Mouse (Mus musculus) stomach, postnatal 0 days (tissue): ENCODE results near the gene Atpif1.

ENCODE experiments used
- CTCF ChIP-seq: IDR thresholded peaks from 2 replicates; pipeline ENCODE4 v1.5.1; 2016; ENCODE audit warnings: antibody characterized with exemption, low read depth, mild to moderate bottlenecking, moderate library complexity
- EP300 ChIP-seq: optimal IDR thresholded peaks from 2 replicates; pipeline ENCODE3; 2016; ENCODE audit warnings: antibody characterized with exemption

DNA sequence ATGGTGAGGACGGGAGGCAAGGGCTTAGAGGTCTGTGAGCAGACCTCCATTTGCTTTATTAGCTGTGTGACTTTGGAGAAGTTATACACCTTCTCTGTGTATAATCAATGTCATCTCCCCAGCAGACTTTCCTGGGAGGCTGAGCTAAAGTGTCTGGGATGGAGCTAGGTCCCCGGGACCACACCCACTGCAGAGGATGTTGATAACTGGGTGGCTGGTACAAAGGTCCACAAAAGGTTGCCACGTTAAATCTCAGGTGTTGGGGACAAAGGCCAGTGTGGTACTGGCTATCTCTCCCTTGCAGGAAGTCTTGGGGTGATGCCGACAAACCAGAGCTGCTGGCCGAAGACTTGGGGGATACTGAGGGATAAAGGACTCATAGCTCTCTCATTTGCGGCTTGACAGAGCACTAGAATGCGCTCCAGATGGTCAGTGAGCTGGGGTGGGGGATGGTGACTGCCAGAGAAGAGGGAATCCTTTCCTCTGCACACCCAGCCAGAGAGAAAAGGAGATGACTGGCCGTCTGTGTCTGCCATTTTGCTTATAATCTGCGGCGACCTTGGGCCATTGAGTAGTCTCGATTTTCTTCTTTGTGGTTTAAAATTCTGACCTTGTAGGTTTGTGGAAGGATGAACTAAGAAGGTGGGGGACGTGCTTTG, 31.8 kb upstream of the Atpif1 start:
- TF ChIP-seq CTCF = no peak
- TF ChIP-seq EP300 = no peak
